Mouse (Mus musculus) left cerebral cortex, adult 6 months (tissue): ENCODE results near the gene Sgpp2. TPM values are rescaled to one million over a fixed set of nuclear protein-coding genes. Genes with fewer than 3 reads are reported as not detected.

Source experiments
- long read RNA-seq, 2 experiments: library from polyadenylated mRNA; unstranded; transcript quantifications; one replicate each; pipeline ENCODE4 v2.0.0; 2019 to 2020
- polyA plus RNA-seq: library from polyadenylated mRNA; unstranded; fragments of <200 nt; fragmentation: Nextera tagmentation; gene quantifications from 2 replicates; pipeline ENCODE4 v1.2.3, GENCODE M21; 2021

Gene Sgpp2
- 8.8 and 9.2 TPM in 2 replicates for polyA plus RNA-seq
- long read RNA-seq, experiment 1, full-length matches to known transcripts = 31 of 47 reads
- long read RNA-seq, experiment 1, partial matches to known transcripts = 8 of 47 reads
- long read RNA-seq, experiment 1, other reads (novel, unspliced or antisense) = 8 of 47 reads
- long read RNA-seq, experiment 2, full-length matches to known transcripts = 5 of 6 reads
- long read RNA-seq, experiment 2, partial matches to known transcripts = 1 of 6 reads
- long read RNA-seq, experiment 2, other reads (novel, unspliced or antisense) = 0 of 6 reads

DNA sequence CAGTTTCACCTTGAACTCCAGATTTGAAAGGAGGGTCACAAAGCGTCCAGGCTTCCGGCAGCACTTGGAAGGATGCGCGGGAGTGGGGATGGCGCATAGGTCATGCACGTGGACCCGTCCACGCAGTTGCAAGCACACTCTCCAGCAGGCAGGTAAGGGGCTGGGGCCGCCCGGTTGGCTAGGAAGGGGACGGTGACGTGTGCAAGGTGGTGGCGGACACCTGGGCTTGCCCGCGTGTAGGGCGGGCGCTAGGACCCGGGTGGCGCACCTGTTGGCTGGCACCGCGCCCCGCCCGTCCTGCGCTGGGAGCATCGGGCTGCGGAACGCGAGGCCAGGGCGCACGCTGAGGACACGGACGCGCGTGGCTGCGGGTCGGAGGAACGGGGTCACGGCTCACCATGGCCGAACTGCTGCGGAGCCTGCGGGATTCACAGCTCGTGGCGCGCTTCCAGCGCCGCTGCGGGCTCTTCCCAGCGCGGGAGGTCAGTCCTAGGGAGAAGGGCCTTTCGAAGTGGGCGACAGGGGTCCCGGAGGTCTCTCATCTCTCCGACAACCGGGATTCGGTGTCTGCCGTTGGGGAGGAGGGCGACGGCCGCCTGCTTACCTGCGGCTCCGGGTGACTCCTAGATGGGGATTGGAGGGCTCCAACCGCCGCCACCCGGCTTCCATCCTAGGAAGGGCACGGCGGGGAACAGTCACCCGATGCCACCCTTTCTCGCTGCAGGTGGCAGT is at the start of gene Sgpp2:
Sgpp2 (plus strand) TSS at position 325 of the 732 bp plus-strand sequence.

Other genes with a start within 250 kb of the Sgpp2 start
- gene Pax3, start 113.2 kb upstream of the Sgpp2 start, polyA plus RNA-seq = not detected in 2 replicates
- gene Farsb, start 178.6 kb downstream of the Sgpp2 start, polyA plus RNA-seq = 60.2 and 63.6 TPM in 2 replicates
- 0.67 and 1.5 TPM in 2 replicates for gene Mogat1, start 200.6 kb downstream of the Sgpp2 start, polyA plus RNA-seq
- gene BC035947, start 201.8 kb downstream of the Sgpp2 start, polyA plus RNA-seq = 0.27 and 0.28 TPM in 2 replicates